Mouse (Mus musculus) heart, postnatal 0 days (tissue): ENCODE results near the gene Scrg1.

Experiments used
- CTCF ChIP-seq: IDR thresholded peaks from 2 replicates; pipeline ENCODE4 v1.5.1; 2016; ENCODE audit warnings: antibody characterized with exemption, control low read depth, low read depth
- EP300 ChIP-seq: IDR thresholded peaks from 2 replicates; pipeline ENCODE4 v1.6.1; 2016; ENCODE audit warnings: antibody characterized with exemption, low read depth

DNA sequence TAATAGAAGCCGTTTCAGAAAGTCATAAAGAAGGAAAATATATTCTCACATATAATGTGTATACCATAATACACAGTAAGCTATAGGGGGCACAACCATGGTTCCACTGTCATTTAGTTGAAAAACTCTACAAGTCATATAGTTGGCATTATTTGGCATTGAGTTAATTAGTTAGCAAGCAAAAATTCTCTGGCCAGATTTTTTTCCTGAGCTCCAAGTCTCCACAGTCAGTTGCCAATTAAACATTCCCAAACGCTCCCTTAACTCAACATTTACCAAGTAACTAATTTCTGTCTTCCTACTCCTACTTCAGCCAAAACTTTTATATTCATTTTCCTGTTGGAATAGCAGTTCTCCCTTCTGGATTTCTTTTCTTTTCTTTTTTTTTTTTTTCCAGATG, 2.4 kb upstream of the Scrg1 start:
- no peak for TF ChIP-seq CTCF
- no peak for TF ChIP-seq EP300
